Mouse (Mus musculus): Measurements from ENCODE around the gene Trim9. TPM values are rescaled to one million over a fixed set of nuclear protein-coding genes. Genes with fewer than 3 reads are reported as not detected.

Trim9 gene
- total RNA-seq, 2 experiments from 2014 or later: 0.37 TPM; not detected in 1

DNA sequence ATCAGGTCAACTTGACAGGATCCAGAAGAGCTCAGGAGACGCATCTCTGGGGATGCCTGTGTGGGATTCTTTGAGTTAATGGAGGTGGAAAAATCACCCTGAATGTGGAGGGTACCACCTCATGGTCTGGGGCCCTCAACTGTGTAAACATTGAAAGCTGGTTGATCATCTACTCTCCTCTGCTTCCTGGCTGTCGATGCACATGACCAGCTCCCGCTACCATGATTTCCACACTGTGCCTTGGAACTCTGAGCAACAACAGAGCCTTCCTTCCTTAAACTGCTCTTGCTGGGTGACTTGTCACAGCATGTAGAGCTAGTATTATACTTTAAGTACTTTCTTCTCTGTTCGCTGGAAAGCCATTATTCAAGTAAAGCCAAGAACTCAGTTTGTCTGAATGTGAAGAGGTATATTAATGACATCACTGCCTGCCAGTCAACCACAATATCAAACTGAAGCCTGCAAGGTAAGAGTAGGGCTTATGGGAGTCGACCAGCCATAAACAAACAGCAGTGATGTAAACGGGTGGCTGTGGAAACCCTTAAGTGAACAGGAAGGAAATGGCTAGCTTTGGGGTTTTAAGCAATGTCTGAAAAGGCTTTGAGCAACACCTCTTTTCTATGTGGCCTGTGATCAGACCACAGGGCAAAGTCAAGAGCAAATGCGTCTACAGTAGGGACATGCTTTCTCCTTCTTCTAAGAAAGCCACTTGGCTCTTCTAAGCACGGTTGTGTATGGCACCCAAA lies 128.4 kb downstream of the Trim9 start:
- peak; percentile 85 for ATAC-seq (replicated peaks; ENCODE audit: poor library complexity, severe bottlenecking)

GRCm38 (mm10) chr12:70216229-70216800 lies 131.1 kb downstream of the Trim9 start:
- ATAC-seq (replicated peaks; ENCODE audit: poor library complexity, severe bottlenecking): no peak

DNA sequence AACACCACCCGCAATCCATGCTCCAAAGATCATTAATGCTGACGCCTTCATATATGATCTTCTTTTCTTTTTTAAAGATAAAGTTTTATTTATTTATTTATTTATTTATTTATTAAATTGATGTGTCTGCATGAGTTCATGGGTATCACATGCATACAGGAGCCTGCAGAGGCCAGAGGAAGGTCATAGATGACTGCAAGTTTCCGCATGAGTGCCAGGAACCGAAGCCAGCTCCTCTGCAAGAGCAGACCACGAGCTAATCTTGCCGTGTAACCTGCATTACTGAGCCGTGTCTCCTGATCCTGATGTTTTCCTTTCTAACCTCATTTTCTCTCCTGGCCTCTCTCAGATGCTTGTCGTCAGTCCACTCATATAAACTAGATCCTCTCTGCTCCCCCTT lies 133.1 kb downstream of the Trim9 start:
- ATAC-seq (replicated peaks; ENCODE audit: poor library complexity, severe bottlenecking): no peak

DNA sequence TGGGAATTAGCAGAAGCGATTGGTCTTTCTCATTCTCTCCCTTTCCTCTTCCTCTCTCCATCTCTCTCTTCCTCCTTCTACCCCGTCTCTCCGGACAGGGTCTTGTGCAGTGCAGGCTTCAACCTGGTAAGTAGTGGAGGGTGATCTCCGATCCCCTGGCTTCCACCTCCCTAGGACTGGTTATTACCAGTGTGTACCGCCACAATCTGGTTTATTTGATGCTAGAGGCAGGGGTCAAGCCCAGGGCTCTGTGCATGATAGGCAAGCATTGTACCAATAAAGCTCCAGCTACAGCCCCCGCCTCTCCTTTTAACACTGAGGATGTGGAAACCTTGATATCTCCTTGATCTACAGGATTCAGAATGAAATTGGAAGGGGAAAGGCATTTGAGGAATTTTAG lies 133.8 kb downstream of the Trim9 start:
- no peak for ATAC-seq (replicated peaks; ENCODE audit: poor library complexity, severe bottlenecking)

DNA sequence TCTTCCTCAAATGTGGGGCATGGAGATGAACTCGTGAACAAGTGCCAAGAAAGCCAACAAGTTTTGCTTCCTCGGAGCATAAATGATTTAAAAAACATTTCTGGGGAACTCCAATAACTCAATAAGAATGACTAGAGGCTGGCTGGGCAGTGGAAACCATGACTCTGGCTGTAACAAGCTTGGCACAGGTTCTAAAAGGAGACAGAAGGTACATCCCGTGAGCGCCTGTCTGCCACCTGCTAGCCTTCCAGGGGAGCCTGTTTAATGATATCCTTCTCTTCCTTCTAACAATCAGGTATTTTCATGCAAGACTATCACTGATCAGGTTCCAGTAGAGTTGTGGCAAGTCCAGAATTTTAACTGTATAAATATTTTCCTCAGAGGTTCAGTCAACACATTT lies 134.9 kb downstream of the Trim9 start:
- ATAC-seq (replicated peaks; ENCODE audit: poor library complexity, severe bottlenecking): no peak

- no peak for ATAC-seq (replicated peaks; ENCODE audit: poor library complexity, severe bottlenecking)
Observed at GRCm38 (mm10) chr12:70208214-70208613, 139.2 kb downstream of the Trim9 start.

GRCm38 (mm10) chr12:70204433-70204832 lies 143.0 kb downstream of the Trim9 start:
- ATAC-seq (replicated peaks; ENCODE audit: poor library complexity, severe bottlenecking): no peak

GRCm38 (mm10) chr12:70201926-70202529 lies 145.4 kb downstream of the Trim9 start:
- ATAC-seq (replicated peaks; ENCODE audit: poor library complexity, severe bottlenecking): peak; percentile 84

- ATAC-seq (replicated peaks; ENCODE audit: poor library complexity, severe bottlenecking): no peak
Observed at GRCm38 (mm10) chr12:70196341-70196740, 151.1 kb downstream of the Trim9 start.

DNA sequence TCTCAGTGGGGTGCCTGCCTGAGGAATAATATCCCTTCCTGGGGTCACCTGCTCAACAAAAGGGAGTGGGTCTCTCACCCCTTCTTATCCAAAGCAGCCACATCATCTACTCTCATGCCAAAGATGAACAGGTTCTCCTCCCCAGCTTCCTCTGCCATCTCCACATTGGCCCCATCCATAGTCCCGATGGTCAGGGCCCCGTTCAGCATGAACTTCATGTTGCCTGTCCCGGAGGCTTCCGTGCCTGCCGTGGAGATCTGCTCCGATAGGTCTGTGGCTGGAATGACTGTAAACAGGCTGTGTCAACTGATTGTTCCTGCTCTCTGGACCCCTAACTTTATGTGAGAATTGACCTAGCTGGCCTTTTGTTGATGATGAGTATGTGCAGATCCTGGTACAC lies 152.0 kb downstream of the Trim9 start:
- ATAC-seq (replicated peaks; ENCODE audit: poor library complexity, severe bottlenecking): no peak

Other genes with a start within 250 kb of the Trim9 start
- gene Nin, start 233.9 kb downstream of the Trim9 start, total RNA-seq (2014; fragmentation: Nextera tagmentation): 136 and 157 TPM in 2 replicates
- 193 and 259 TPM in 2 replicates for gene Nin, start 233.9 kb downstream of the Trim9 start, total RNA-seq (2017)
- not detected in 2 replicates for gene Abhd12b, start 193.5 kb downstream of the Trim9 start, total RNA-seq (2014; fragmentation: Nextera tagmentation)
- not detected in 2 replicates for gene Abhd12b, start 193.5 kb downstream of the Trim9 start, total RNA-seq (2017)
- gene Pygl, start 116.1 kb downstream of the Trim9 start, total RNA-seq (2014; fragmentation: Nextera tagmentation): 54.6 and 74.4 TPM in 2 replicates
- 119 and 127 TPM in 2 replicates for gene Pygl, start 116.1 kb downstream of the Trim9 start, total RNA-seq (2017)
- 40.2 and 49.4 TPM in 2 replicates for gene Tmx1, start 105.5 kb upstream of the Trim9 start, total RNA-seq (2014; fragmentation: Nextera tagmentation)
- gene Tmx1, start 105.5 kb upstream of the Trim9 start, total RNA-seq (2017): 92.6 and 103 TPM in 2 replicates

Data from granulocyte monocyte progenitor cell, adult 5-6 weeks (primary cell).